Mouse (Mus musculus) heart, embryonic 15.5 days (tissue): Measurements from ENCODE around the gene Epn2. TPM values are rescaled to one million over a fixed set of nuclear protein-coding genes. Genes with fewer than 3 reads are reported as not detected.
"Not testable (repeated sequence)": the region's sequence is repeated elsewhere in the genome, so short reads cannot be mapped to it uniquely, and the experiment has no call there.

Experiments
- ATAC-seq: fragments of 200-750 bp; cut with Nextera tagmentation; replicated peaks from 2 replicates; pipeline ENCODE4 v1.8.0; 2017; ENCODE audit warnings: low read depth, moderate TSS enrichment; ENCODE audit not compliant: insufficient number of reproducible peaks, insufficient read depth, low FRiP score
- H3K27ac ChIP-seq: fragments of 300-500 bp; sonication (generic); 2 replicates; pipeline ENCODE4 v1.5.1; 2015; ENCODE audit warnings: mild to moderate bottlenecking, inconsistent platforms
- H3K27me3 ChIP-seq: fragments of 300-500 bp; sonication (generic); 2 replicates; pipeline ENCODE4 v1.6.1; 2015; ENCODE audit warnings: inconsistent platforms
- H3K36me3 ChIP-seq: fragments of 300-500 bp; sonication (generic); 2 replicates; pipeline ENCODE4 v1.6.1; 2015; ENCODE audit warnings: mild to moderate bottlenecking, inconsistent platforms
- H3K4me1 ChIP-seq: fragments of 300-500 bp; sonication (generic); replicated peaks from 2 replicates; pipeline ENCODE4 v1.6.1; 2015; ENCODE audit warnings: inconsistent platforms
- H3K4me2 ChIP-seq: fragments of 300-500 bp; sonication (generic); 2 replicates; pipeline ENCODE4 v1.6.1; 2015; ENCODE audit warnings: inconsistent platforms, mild to moderate bottlenecking, moderate library complexity
- H3K4me3 ChIP-seq: fragments of 300-500 bp; sonication (generic); 2 replicates; pipeline ENCODE4 v1.5.1; 2015; ENCODE audit warnings: mild to moderate bottlenecking, inconsistent platforms
- H3K9ac ChIP-seq: fragments of 300-500 bp; sonication (generic); 2 replicates; pipeline ENCODE4 v1.6.1; 2015; ENCODE audit warnings: mild to moderate bottlenecking, inconsistent platforms
- H3K9me3 ChIP-seq: fragments of 300-500 bp; sonication (generic); replicated peaks from 2 replicates; pipeline ENCODE4 v1.6.1; 2016; ENCODE audit warnings: inconsistent platforms
- WGBS: fragments of 180-500 bp; shearing (Covaris S2); methylation state at CpG from one replicate; pipeline ENCODE4 v1.1.7; 2015; ENCODE audit warnings: mixed read lengths; 5-methylcytosine and 5-hydroxymethylcytosine counted together
- polyA plus RNA-seq: library from polyadenylated mRNA; unstranded; fragments of >200 nt; fragmentation: Nextera tagmentation; extraction: Ambion mirVana; gene quantifications from 2 replicates; pipeline ENCODE4 v1.2.1, GENCODE M21; 2015

Epn2 gene
- polyA plus RNA-seq, 1 experiment from 2014 or later, result 20.2 TPM

DNA sequence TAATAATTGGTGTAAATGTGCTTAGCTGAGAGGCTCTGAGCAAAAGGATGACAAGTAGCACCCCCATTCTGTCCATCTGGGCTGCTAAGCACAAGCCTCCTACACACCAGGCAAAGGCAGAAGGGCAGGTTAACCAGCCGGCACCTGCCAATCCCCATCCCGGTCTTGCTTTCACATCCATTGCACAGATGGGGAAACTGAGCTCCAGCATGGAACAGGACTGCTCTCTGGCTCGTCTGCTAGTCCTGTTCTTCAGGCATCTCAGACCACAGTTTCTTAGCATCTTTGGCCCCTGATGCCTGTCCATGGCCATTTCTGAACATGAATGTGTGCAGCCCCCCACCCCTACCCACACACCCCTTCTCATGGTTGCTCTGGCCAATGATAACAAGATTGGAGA is 12.6 kb upstream of the Epn2 start:
- H3K4me3 ChIP-seq, result no peak overlapping the region
- H3K27me3 ChIP-seq, result no peaks in the 10 kb centered on the region
- H3K9me3 ChIP-seq, result no peaks in the 10 kb centered on the region
- H3K27ac ChIP-seq, result no peak overlapping the region
- no peak overlapping the region for H3K9ac ChIP-seq
- no peak overlapping the region for H3K4me2 ChIP-seq
- ATAC-seq, result no peak
- H3K4me1 ChIP-seq, result no peaks in the 10 kb centered on the region
- 84% methylated on average over 3 of the region's 3 CpGs for WGBS
- H3K36me3 ChIP-seq, result no peaks in the 10 kb centered on the region

DNA sequence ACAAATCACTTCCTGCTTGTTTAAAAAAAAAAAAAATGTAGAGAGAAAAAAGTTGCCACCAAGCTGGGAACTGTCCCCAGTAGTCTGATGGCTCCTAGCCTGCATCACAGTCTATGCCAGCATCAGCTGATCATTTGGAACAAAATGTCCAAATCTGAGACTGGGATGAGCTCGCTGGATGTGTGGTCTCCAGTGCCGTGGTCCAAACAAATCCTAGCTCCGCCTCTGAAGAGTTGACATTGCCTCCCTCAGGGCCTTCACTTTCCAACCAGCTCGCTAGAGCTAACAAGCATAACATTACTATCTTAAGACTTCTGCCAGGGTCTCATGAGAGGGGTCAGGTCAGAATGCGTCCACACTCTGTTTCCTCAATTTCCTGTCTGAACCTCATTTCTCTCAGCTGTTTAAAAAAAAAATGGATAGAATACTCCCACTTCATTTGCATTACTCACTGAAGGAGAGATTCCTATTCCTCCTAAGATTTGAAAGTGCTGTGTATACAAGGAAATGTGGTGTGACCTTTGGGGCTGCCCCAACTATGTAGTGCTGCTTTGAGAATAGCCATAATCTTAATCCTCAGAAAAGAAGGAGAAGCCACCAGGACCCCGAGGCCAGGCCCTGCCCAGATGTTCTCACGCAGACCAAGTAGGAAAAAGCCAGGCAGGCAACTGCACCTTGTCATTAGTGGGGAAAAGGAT is 11.2 kb upstream of the Epn2 start:
- no peak overlapping the region for H3K9ac ChIP-seq
- 45% methylated on average over 7 of the region's 7 CpGs for WGBS
- ATAC-seq, result no peak
- H3K27ac ChIP-seq, result no peak overlapping the region; the same call in 1 of the 2 replicates
- no peaks in the 10 kb centered on the region for H3K4me1 ChIP-seq
- no peak overlapping the region for H3K4me3 ChIP-seq
- no peak overlapping the region for H3K4me2 ChIP-seq
- no peaks in the 10 kb centered on the region for H3K9me3 ChIP-seq
- no peaks in the 10 kb centered on the region for H3K36me3 ChIP-seq
- no peaks in the 10 kb centered on the region for H3K27me3 ChIP-seq

DNA sequence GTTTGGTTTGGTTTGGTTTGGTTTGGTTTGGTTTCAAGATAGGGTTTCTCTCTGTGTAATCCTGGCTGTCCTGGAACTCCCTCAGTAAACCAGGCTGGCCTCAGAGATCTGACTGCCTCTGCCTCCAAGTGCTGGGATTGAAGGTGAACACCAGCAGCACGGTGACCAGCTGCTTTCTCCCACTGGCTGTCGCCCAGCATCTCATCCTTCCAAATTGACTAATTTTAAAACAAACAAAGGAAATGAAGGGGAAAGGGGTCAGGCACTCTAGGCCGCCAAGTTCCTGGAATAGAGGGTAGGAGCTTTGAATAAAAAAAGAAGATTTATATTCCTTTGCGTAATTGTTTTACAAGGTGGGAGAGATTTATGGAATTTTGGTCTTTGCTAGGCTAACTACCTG is 5.9 kb upstream of the Epn2 start:
- no peak overlapping the region for H3K4me2 ChIP-seq
- ATAC-seq, result no peak
- no peaks in the 10 kb centered on the region for H3K27me3 ChIP-seq
- no peaks in the 10 kb centered on the region for H3K36me3 ChIP-seq
- no peak overlapping the region for H3K27ac ChIP-seq
- WGBS, result 58% methylated on average over 4 of the region's 4 CpGs
- no peak overlapping the region for H3K4me3 ChIP-seq
- no peak overlapping the region for H3K9ac ChIP-seq
- no peaks in the 10 kb centered on the region for H3K4me1 ChIP-seq
- no peaks in the 10 kb centered on the region for H3K9me3 ChIP-seq

DNA sequence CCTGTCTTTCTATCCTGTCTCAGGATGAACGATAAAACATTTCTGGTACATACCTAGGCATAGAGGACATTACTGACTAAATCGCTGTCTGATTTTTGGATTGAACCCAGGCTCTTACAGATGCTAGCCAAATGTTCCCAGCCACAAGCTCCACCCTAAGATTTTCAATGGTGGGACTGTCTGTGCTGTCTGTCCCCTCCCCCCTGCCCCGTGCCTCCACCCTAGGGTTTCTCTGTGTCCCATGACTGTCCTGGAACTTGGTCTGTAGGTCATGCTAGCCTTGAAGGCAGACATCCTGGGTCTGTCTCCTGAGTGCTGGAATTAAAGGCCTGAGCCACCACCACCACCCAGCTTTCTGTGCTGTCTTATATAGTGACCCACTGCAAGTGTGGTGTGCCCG is 5.3 kb upstream of the Epn2 start:
- no peak for ATAC-seq
- Histone ChIP-seq H3K9me3 (no peaks in the 10 kb centered on the region), H3K27me3 (no peaks in the 10 kb centered on the region), H3K4me3 (no peak overlapping the region), H3K27ac (no peak overlapping the region), H3K4me2 (no peak overlapping the region), H3K4me1 (no peaks in the 10 kb centered on the region), H3K9ac (no peak overlapping the region), H3K36me3 (no peaks in the 10 kb centered on the region)
- 68% methylated on average over 4 of the region's 4 CpGs for WGBS

DNA sequence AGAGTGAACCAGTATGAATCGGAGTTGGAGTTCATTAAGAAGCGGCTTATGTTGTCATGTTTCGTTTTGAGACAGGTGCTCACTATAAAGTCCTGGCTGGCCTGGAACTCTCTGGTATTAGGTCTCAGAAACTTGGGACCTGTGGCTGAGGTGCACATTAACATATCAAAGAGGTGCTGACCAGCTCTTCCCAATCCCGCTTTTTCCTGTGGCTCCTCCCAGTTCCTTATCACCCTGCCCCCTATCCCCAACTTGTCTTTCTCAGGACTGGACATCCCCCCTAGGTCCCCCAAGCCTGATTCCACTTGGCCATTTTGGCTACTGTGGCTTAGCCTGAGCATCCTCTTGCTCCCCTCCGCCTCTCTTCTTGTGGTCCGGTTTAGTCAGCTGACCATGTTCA is 4.6 kb upstream of the Epn2 start:
- Histone ChIP-seq H3K27me3 (no peaks in the 10 kb centered on the region), H3K9me3 (no peaks in the 10 kb centered on the region), H3K9ac (no peak overlapping the region), H3K4me1 (no peaks in the 10 kb centered on the region), H3K36me3 (no peaks in the 10 kb centered on the region), H3K4me2 (no peak overlapping the region), H3K4me3 (no peak overlapping the region), H3K27ac (no peak overlapping the region)
- ATAC-seq, result no peak
- 80% methylated on average over 6 of the region's 6 CpGs for WGBS

DNA sequence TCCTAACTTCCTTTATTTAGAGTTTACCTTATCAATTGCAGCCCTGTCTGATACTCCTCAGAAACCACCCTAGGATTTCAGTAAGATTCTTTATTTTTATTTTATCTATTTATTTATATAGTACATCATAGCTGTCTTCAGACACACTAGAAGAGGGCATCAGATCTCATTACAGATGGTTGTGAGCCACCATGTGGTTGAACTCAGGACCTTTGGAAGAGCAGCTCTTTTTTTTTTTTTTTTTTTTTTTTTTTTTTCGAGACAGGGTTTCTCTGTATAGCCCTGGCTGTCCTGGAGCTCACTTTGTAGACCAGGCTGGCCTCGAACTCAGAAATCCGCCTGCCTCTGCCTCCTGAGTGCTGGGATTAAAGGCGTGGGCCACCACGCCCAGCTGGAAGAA is 3.3 kb upstream of the Epn2 start:
- not testable (repeated sequence) for ATAC-seq, H3K4me2 ChIP-seq, H3K9me3 ChIP-seq, H3K27ac ChIP-seq, H3K9ac ChIP-seq, H3K4me3 ChIP-seq, H3K36me3 ChIP-seq, H3K27me3 ChIP-seq, H3K4me1 ChIP-seq
- WGBS, result 93% methylated on average over 4 of the region's 5 CpGs

DNA sequence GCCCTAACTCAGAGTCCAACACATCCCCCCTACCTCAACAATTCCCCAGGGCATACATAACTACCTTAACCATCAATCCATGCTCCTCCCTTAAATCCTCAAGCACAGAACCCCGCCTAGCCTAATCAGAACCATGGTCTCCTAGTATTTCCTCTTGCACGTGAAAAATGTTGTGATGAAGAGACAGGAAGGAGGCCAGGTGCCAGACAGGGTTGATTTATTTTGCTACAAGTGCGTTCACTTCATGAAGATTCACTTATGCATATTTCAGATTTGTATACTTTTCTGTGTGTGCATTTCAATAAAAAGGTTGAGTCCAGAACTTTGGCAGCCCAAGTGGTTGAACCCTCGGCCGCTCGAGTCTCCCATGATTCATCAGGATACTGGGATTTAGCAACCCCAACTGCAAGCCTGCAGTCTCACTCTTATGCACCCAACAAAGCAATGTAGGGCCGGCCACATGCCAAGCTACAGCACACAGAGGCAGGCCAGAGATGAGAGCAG is 443 bp upstream of the Epn2 start:
- H3K36me3 ChIP-seq, result no peaks in the 10 kb centered on the region
- H3K9ac ChIP-seq, result no peak overlapping the region
- ATAC-seq, result no peak
- peaks cover 24% of the 10 kb centered on the region for H3K4me1 ChIP-seq
- no peaks in the 10 kb centered on the region for H3K9me3 ChIP-seq
- peak overlapping the region; percentile 83 for H3K4me2 ChIP-seq
- peak overlapping the region; percentile 65 for H3K4me3 ChIP-seq
- WGBS, result 75% methylated on average over 7 of the region's 7 CpGs
- H3K27me3 ChIP-seq, result no peaks in the 10 kb centered on the region
- H3K27ac ChIP-seq, result peak overlapping the region; percentile 94

DNA sequence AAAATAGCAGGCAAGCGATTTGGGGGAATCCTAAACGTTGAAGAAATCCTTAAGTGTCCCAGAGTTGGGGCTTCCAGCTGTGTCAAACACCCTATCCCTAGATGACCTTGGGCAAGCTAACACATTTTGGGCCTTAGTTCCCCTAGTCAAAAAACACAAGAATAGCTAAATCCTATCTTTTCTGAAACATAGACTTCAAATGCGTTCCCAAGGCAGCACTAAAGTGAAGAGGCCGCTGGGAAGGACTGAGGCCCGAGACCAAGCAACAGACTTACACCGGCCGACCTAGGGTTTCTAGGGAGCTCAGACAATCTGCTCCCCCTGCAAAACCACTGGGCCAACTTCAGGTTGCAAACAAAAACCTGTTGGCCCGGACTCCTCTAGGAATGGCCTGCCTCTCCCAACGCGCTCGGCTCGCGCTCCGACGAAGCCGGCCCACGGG is 925 bp downstream of the Epn2 start:
- ATAC-seq, result peak; percentile 10; the same call in 1 of the 2 replicates
- Histone ChIP-seq H3K4me2 (peak overlapping the region; percentile 83), H3K27me3 (no peaks in the 10 kb centered on the region), H3K9me3 (no peaks in the 10 kb centered on the region), H3K9ac (peak overlapping the region; percentile 80), H3K36me3 (no peaks in the 10 kb centered on the region), H3K4me1 (peaks cover 31% of the 10 kb centered on the region), H3K27ac (peak overlapping the region; percentile 94), H3K4me3 (peak overlapping the region; percentile 65)
- 2% methylated on average over 17 of the region's 17 CpGs for WGBS

DNA sequence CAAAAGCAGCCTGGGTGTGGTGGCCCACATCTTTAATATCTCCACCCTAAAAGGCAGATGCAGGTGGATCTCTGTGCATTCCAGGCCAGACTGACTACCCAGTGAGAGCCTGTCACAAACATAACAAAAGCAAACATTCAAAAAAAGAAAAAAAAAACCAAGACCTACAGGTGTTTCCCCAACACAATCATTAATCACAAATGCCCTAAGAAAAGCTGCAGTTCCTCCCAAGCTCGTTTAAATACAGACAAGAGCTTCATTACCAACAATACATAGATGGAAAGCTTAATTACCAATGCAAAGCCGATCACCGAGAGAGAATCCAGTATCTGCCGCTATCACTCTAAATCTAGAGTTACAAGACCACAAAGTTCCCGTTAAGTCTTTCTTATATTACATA is 1.5 kb downstream of the Epn2 start:
- Histone ChIP-seq H3K27me3 (no peaks in the 10 kb centered on the region), H3K4me3 (peak overlapping the region; percentile 65), H3K4me2 (peak overlapping the region; percentile 83), H3K36me3 (no peaks in the 10 kb centered on the region), H3K27ac (no peak overlapping the region; the same call in 1 of the 2 replicates), H3K9me3 (no peaks in the 10 kb centered on the region), H3K4me1 (peaks cover 31% of the 10 kb centered on the region), H3K9ac (no peak overlapping the region; the same call in 1 of the 2 replicates)
- 14% methylated on average over 5 of the region's 5 CpGs for WGBS
- no peak for ATAC-seq

DNA sequence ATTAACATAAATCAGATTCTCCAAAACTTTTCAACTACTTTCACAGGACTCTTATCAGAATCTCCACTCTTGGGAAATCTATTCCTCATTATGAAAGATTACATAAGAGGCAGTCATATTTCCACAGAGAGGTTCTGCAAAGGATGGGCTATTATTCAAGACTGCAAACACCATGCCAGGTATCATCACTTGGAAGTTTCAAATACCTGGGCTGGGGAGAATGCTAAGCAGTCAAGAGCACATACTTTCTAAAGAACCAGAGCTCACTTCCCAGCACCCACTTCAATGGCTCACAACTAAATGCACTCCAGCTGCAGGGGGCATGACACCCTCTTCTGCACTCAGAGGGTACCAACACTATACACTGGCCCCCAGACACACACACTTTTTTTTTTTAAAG is 2.1 kb downstream of the Epn2 start:
- H3K36me3 ChIP-seq, result no peaks in the 10 kb centered on the region
- no peak overlapping the region; the same call in 1 of the 2 replicates for H3K4me3 ChIP-seq
- ATAC-seq, result no peak
- no peaks in the 10 kb centered on the region for H3K9me3 ChIP-seq
- no peaks in the 10 kb centered on the region for H3K27me3 ChIP-seq
- peaks cover 31% of the 10 kb centered on the region for H3K4me1 ChIP-seq
- peak overlapping the region; percentile 83 for H3K4me2 ChIP-seq
- no peak overlapping the region for H3K27ac ChIP-seq
- H3K9ac ChIP-seq, result no peak overlapping the region

DNA sequence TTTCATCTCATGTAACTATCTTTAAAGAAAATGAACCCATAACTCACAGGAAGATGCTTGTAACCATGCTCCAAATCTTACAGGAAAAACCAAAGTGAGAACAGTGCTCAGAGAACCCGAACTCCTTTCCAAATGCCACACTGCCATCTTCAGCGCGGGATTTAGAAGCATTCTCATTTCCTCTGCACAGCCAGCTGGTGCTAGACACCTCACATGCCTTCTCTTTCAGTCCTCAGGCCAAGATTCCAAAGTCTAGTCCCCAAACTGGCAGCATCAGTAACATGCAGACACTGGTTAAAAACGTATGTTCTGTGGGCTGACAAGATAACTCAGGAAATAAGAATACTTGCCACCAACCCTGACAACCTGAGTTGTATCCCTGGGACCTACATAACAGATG is 6.2 kb downstream of the Epn2 start:
- no peak overlapping the region for H3K9ac ChIP-seq
- peaks cover 27% of the 10 kb centered on the region for H3K4me1 ChIP-seq
- no peak overlapping the region for H3K4me2 ChIP-seq
- no peaks in the 10 kb centered on the region for H3K9me3 ChIP-seq
- WGBS, result 77% methylated on average over 4 of the region's 4 CpGs
- no peaks in the 10 kb centered on the region for H3K36me3 ChIP-seq
- H3K4me3 ChIP-seq, result no peak overlapping the region
- no peak for ATAC-seq
- no peaks in the 10 kb centered on the region for H3K27me3 ChIP-seq
- no peak overlapping the region for H3K27ac ChIP-seq

DNA sequence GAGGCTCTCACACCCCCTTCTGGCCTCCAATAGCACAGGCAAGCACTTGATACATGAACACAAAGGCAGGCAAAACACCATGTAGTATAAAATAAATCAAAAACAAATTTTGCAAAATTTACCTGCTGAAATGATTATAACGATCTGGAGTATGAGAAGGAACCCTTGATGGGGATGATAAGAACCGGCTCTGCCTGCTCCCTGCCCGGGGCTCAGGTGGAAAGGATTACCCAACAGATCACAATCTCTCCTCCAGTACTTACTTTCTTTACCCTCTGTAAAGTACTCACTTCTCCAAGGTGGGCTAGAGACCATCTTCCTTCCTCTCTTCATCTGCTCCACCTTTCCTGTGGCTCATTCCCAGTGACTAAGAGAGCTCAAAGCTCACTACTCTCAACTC is 8.3 kb downstream of the Epn2 start:
- 89% methylated on average over 3 of the region's 3 CpGs for WGBS
- H3K9me3 ChIP-seq, result no peaks in the 10 kb centered on the region

More for the DNA sequence above, 8.3 kb downstream of the Epn2 start:
- no peak overlapping the region for H3K4me3 ChIP-seq
- ATAC-seq, result no peak
- H3K27ac ChIP-seq, result no peak overlapping the region
- peaks cover 14% of the 10 kb centered on the region for H3K4me1 ChIP-seq
- no peak overlapping the region for H3K9ac ChIP-seq
- no peak overlapping the region for H3K4me2 ChIP-seq
- H3K36me3 ChIP-seq, result no peaks in the 10 kb centered on the region
- H3K27me3 ChIP-seq, result no peaks in the 10 kb centered on the region
